Mouse (Mus musculus) liver, embryonic 14.5 days (tissue): ENCODE data around the gene Crisp4.

Experiments used
- CTCF ChIP-seq: IDR thresholded peaks from 2 replicates; pipeline ENCODE4 v1.5.1; 2016; ENCODE audit warnings: antibody characterized with exemption, low read depth, control low read depth
- EP300 ChIP-seq: IDR thresholded peaks from 2 replicates; pipeline ENCODE4 v1.6.1; 2016; ENCODE audit warnings: antibody characterized with exemption, low read depth

- no peak for TF ChIP-seq CTCF
- TF ChIP-seq EP300, result no peak
Observed at GRCm38 (mm10) chr1:18148211-18148610, 2.5 kb upstream of the Crisp4 start.
